Mouse (Mus musculus): ENCODE measurements around the gene Mrpl33. TPM values are rescaled to one million over a fixed set of nuclear protein-coding genes. Genes with fewer than 3 reads are reported as not detected.

Gene Mrpl33
- polyA plus RNA-seq (2012; rRNA removed; ENCODE audit: low replicate concordance), result 13.2 and 32.1 TPM in 2 replicates

DNA sequence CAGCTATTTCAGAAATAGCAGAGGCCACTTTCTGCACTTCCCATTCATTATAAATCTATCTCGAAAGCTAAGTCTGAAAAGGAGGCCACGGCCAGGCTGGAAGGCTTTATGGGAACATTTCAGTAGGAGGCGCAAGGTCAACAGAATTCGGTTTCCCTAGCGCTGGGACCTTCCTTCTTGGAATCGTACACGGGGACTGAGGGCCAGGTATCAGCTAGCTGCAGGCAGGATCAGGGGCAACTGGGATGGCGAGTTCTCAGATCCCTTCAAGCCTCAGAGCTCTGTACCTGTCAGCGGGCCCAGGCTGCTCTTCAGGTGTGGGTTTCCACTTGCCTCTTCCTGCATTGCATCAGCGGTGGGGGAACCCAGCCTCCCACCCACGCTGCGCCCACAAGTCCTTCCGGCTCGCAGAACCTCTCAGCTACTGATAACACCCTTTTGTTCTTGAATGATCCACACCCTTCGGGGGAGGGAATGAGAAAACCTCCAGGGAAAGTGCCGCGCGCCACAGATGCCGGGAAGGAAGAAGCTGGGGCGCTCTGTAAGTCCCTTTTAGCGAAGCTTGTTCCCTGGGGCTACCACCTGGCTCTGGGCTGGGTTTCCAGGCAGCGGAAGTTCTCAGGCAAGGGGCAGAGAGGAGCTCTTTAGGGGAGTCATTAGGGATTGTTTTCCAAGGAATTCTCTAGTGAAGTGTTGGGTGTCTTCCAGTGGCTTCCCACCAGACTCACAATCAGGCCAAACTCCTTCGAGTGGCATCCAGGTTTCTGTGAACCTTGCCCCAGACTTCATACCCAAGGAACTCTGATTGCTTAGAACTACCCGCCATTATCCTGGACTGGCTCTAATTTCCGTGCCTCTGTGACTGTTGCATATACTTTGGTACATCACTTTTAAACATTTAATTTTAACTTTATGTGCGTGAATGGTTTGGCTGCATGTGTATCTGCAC is at the start of gene Mrpl33:
Gene Mrpl33 (plus strand): TSS at position 455 of the 949 bp plus-strand sequence.

DNA sequence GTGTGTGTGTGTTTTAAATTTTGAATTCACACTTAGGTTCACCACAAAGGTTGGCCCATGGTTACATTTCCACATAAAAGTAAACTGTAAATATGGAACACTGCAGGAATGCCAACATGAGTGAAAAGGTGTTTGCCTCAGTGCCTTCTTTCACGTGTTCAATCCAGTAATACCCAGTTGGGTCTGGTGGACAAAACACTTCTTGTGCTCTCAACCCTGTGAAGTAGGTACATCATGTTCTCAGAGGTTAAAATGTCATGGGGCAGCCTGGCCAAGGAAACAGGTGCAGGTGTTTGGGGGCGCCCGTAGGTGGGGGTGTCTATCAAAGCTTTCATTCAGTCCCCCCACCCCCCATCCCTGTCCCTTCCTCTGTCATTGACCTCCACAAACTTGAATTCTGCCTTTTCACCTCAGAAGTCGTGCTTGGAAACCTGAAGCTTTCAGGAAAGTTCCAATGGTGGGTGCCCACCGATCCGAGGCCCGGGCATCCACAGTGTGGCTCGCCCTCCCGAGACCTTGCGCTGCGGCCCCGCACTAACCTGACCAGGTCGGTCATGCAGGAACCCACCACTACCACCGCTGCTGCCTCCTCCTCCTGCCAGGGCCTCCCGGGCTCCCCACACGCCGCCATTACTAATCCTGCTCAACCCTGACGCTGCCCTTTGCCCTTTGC is 100.4 kb downstream of the Mrpl33 start, which contains the start of gene Rbks:
Gene Rbks (minus strand): TSS at position 657 of the 673 bp plus-strand sequence.

DNA sequence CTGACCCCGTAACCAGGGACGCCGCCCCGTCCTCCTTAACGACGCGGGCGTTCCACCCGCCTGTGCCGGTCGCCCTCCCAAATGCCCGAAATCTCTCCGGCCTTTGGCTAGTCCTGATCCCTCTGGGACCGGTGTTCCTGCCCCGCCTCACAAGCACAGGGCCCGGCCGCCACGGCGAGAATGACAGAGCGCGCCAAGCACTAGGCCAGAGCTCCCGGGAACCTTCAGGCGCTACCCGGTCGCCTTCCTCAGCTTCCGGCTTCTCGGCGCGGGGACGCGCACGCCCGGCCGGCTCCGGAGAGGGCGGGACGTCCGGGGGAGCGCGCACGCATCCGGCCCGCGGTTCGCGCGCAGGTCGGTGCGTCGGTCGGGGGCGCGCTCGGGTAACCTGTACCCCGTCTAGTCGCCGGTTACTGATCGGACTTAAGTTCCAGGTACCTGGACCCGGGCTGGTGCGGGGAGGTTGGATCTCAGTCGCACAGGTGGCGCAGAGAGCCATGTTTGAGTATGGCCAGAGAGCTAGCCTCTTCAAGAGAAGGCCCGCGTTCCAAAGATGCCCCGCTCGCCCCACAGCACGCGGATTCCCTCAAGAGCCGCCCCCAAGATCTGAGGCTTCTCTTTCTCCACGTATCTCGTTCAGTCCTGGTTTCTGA is 101.0 kb downstream of the Mrpl33 start, which contains the start of gene Babam2:
Gene Babam2 (plus strand): TSS at position 41 of the 653 bp plus-strand sequence.

Other genes starting within 250 kb of the Mrpl33 start
- 6.7 and 12.7 TPM in 2 replicates for gene Zfp512, start 144.5 kb upstream of the Mrpl33 start, polyA plus RNA-seq (2012; rRNA removed; ENCODE audit: low replicate concordance)
- not detected in 2 replicates for gene 4930548H24Rik, start 111.2 kb upstream of the Mrpl33 start, polyA plus RNA-seq (2012; rRNA removed; ENCODE audit: low replicate concordance)
- 15.1 and 15.2 TPM in 2 replicates for gene Gpn1, start 102.2 kb upstream of the Mrpl33 start, polyA plus RNA-seq (2012; rRNA removed; ENCODE audit: low replicate concordance)
- gene Slc4a1ap, start 69.9 kb upstream of the Mrpl33 start, polyA plus RNA-seq (2012; rRNA removed; ENCODE audit: low replicate concordance), result 13.8 and 15.6 TPM in 2 replicates
- 10.9 and 16.4 TPM in 2 replicates for gene Supt7l, start 69.1 kb upstream of the Mrpl33 start, polyA plus RNA-seq (2012; rRNA removed; ENCODE audit: low replicate concordance)
- 3.7 and 4.5 TPM in 2 replicates for gene Rbks, start 100.7 kb downstream of the Mrpl33 start, polyA plus RNA-seq (2012; rRNA removed; ENCODE audit: low replicate concordance)
- 27.1 and 46.5 TPM in 2 replicates for gene Babam2, start 100.7 kb downstream of the Mrpl33 start, polyA plus RNA-seq (2012; rRNA removed; ENCODE audit: low replicate concordance)

Data from mammary gland, adult 2 months (tissue).